Mouse (Mus musculus): ENCODE data around the gene Kdm4a. TPM values are rescaled to one million over a fixed set of nuclear protein-coding genes. Genes with fewer than 3 reads are reported as not detected.

Gene Kdm4a
- polyA plus RNA-seq, 1 experiment from 2014 or later: 58.1 TPM

DNA sequence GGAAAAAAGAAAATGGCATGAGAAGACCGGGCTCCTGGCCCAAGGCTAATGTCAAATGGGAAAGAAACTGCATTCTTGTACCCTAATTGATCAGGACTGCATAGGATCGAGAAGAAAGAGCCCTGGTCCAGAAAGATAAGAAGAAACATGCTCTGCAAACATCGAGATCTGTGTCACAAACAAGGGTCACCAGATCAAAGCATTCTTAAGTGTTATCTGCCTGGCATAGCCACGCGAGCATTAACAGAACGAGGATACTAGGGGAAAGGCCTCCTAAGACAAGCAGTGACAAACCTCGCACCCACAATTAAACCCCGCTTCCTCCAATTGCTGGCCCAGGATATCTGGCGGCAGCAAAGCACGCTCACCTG lies 31.5 kb downstream of the Kdm4a start:
- H3K27ac ChIP-seq (ENCODE audit: low read depth, low read length): no peak overlapping the region
- no peaks in the 10 kb centered on the region for H3K27me3 ChIP-seq (ENCODE audit: control insufficient read depth, insufficient read depth, low read length)
- no peaks in the 10 kb centered on the region for H3K4me1 ChIP-seq (ENCODE audit: control insufficient read depth, insufficient read depth, low read length)
- ATAC-seq (ENCODE audit: low FRiP score) (no peak), DNase-seq (ENCODE audit: low spot score, missing footprints) (no peak)
- peaks cover 64% of the 10 kb centered on the region for H3K36me3 ChIP-seq (ENCODE audit: control insufficient read depth, insufficient read depth, low read length)
- no peak overlapping the region for H3K4me3 ChIP-seq (ENCODE audit: low read depth, low read length)
- WGBS: 88% methylated on average over 10 of the region's 10 CpGs
- H3K4me2 ChIP-seq: no peak overlapping the region
- no peaks in the 10 kb centered on the region for H3K9me3 ChIP-seq (ENCODE audit: control insufficient read depth, low read length)
- H3K9ac ChIP-seq (ENCODE audit: low read length): no peak overlapping the region

DNA sequence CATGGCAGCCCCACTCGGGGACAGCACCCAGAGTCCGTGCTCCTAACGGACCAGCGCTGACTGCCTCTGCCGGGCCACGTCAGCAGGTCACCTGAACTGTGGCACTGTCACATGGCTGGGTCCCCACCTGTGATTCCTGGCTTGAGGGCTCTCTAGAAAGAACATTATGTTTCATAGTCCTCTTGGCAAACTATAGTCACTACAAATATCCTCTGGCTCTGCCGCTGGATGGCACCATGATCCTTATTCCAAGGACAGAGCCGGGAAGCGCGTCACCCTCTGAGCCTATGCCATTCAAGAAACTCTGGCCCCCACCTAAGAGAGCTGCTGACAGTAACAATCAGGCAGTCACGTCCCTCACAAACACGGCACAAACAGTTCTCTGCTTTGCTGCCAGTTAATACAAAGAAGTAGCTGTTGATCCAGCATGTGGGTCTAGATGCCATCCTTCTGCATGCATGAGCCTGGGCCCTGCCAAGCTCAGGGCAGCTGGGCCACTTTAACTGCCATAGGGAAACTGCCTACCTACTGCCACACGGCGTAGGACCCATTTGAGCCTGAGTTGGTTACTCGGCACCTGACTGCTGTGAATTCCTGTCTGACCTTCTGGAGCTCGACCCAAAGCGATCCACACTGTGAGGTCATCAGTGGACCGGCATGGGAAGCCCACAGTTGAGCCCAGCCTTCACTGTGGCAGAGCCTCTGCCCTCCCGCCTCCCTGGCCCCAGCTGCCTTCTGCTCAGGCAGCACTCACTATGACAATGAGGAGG lies 32.1 kb downstream of the Kdm4a start:
- no peak overlapping the region for H3K9ac ChIP-seq (ENCODE audit: low read length)
- no peaks in the 10 kb centered on the region for H3K4me1 ChIP-seq (ENCODE audit: control insufficient read depth, insufficient read depth, low read length)
- no peaks in the 10 kb centered on the region for H3K9me3 ChIP-seq (ENCODE audit: control insufficient read depth, low read length)
- WGBS: 95% methylated on average over 19 of the region's 19 CpGs
- no peak for DNase-seq (ENCODE audit: low spot score, missing footprints)
- H3K4me3 ChIP-seq (ENCODE audit: low read depth, low read length): no peak overlapping the region
- no peak overlapping the region for H3K27ac ChIP-seq (ENCODE audit: low read depth, low read length)
- no peak for ATAC-seq (ENCODE audit: low FRiP score)
- H3K27me3 ChIP-seq (ENCODE audit: control insufficient read depth, insufficient read depth, low read length): no peaks in the 10 kb centered on the region
- H3K4me2 ChIP-seq: no peak overlapping the region
- peaks cover 63% of the 10 kb centered on the region for H3K36me3 ChIP-seq (ENCODE audit: control insufficient read depth, insufficient read depth, low read length)

DNA sequence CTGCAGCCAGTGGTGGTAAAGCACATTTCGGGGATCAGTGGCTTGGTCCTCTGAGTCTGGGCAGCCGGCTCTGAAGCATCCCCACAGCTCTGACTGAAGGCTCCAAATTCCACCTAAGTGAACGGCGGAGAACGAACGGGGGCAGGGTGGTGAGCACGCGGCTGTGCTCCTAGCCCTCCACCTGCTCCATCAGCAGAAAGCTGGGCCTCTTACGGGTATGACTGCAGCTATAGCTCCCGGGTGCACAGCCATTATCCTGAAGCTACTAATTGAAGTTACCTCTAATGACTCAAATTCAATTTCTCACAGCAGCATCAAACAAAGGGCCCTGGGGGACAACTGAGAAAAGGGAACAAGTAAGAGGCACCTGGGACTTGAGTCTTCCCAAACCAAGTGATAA lies 32.8 kb downstream of the Kdm4a start:
- WGBS: 94% methylated on average over 10 of the region's 10 CpGs
- ATAC-seq (ENCODE audit: low FRiP score) (no peak), DNase-seq (ENCODE audit: low spot score, missing footprints) (no peak)
- Histone ChIP-seq H3K4me3 (ENCODE audit: low read depth, low read length) (no peak overlapping the region), H3K27me3 (ENCODE audit: control insufficient read depth, insufficient read depth, low read length) (no peaks in the 10 kb centered on the region), H3K9me3 (ENCODE audit: control insufficient read depth, low read length) (no peaks in the 10 kb centered on the region), H3K4me1 (ENCODE audit: control insufficient read depth, insufficient read depth, low read length) (no peaks in the 10 kb centered on the region), H3K27ac (ENCODE audit: low read depth, low read length) (no peak overlapping the region), H3K36me3 (ENCODE audit: control insufficient read depth, insufficient read depth, low read length) (peaks cover 64% of the 10 kb centered on the region), H3K9ac (ENCODE audit: low read length) (no peak overlapping the region), H3K4me2 (no peak overlapping the region)

DNA sequence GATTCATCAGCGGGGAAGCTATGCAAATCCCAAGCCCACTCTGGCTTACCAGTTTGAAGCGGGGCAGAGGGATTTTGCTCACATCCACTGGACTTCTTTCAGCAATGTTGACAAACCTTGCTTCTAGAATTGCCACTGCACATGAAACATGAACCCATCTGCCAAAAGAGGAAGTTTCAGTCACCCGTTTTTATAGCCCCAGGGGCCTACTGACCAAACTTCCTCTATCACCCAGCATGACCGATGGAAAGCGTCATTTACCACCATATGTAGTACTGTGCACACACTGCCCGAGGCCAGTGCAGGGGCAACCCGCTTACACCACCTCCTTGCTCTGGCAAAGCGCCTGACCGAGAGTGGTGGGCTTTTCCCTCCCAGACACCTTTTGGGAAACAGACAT lies 35.5 kb downstream of the Kdm4a start:
- ATAC-seq (ENCODE audit: low FRiP score) (no peak), DNase-seq (ENCODE audit: low spot score, missing footprints) (no peak)
- Histone ChIP-seq H3K9ac (ENCODE audit: low read length) (no peak overlapping the region), H3K4me2 (no peak overlapping the region), H3K27ac (ENCODE audit: low read depth, low read length) (no peak overlapping the region), H3K4me1 (ENCODE audit: control insufficient read depth, insufficient read depth, low read length) (no peaks in the 10 kb centered on the region), H3K9me3 (ENCODE audit: control insufficient read depth, low read length) (no peaks in the 10 kb centered on the region), H3K4me3 (ENCODE audit: low read depth, low read length) (no peak overlapping the region), H3K27me3 (ENCODE audit: control insufficient read depth, insufficient read depth, low read length) (no peaks in the 10 kb centered on the region), H3K36me3 (ENCODE audit: control insufficient read depth, insufficient read depth, low read length) (peaks cover 70% of the 10 kb centered on the region)
- WGBS: 86% methylated on average over 9 of the region's 9 CpGs

DNA sequence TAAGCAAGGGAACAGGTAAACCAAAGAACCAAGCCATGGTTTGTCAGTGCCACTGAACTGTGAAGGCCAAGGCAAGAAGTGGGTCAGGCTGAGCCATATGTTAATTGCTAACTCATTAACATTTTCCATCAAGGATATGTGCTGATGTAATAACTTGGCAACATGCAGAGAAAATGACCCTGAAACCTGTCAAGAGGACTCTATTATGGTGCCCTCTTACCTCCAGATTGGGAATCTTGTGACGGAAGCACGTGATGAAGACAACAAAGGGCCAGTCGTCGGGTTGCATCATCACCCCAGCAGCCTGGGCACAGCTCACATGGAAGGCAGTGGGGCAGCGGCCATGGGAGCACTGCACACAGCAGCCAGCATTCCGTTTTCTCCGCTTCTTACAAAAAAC lies 36.2 kb downstream of the Kdm4a start:
- Histone ChIP-seq H3K4me2 (no peak overlapping the region), H3K27me3 (ENCODE audit: control insufficient read depth, insufficient read depth, low read length) (no peaks in the 10 kb centered on the region), H3K9ac (ENCODE audit: low read length) (no peak overlapping the region), H3K4me1 (ENCODE audit: control insufficient read depth, insufficient read depth, low read length) (no peaks in the 10 kb centered on the region), H3K4me3 (ENCODE audit: low read depth, low read length) (no peak overlapping the region), H3K27ac (ENCODE audit: low read depth, low read length) (no peak overlapping the region), H3K36me3 (ENCODE audit: control insufficient read depth, insufficient read depth, low read length) (peaks cover 69% of the 10 kb centered on the region), H3K9me3 (ENCODE audit: control insufficient read depth, low read length) (no peaks in the 10 kb centered on the region)
- DNase-seq (ENCODE audit: low spot score, missing footprints) (no peak), ATAC-seq (ENCODE audit: low FRiP score) (no peak)
- WGBS: 91% methylated on average over 7 of the region's 7 CpGs

DNA sequence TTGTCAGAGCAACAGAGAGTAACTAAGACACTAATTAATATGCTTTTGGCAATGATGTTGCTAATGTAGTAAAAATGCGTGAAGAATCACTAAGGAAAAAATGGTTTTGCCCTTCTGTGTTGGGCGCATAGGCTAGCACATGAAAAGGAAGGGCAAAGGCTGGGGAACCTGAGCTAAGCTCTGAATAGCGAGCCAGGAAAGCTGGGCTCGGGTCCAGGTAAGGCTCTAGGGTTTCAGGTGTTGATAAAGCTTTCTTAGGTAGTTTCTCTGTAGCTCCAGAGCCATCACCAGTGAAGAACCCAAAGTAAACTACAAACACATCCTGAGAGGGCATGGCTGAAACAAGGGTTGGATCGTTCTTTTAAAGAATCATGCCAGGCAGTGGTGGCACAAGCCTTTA lies 38.3 kb downstream of the Kdm4a start:
- Histone ChIP-seq H3K36me3 (ENCODE audit: control insufficient read depth, insufficient read depth, low read length) (peaks cover 68% of the 10 kb centered on the region), H3K4me1 (ENCODE audit: control insufficient read depth, insufficient read depth, low read length) (no peaks in the 10 kb centered on the region), H3K4me3 (ENCODE audit: low read depth, low read length) (no peak overlapping the region), H3K4me2 (no peak overlapping the region), H3K27me3 (ENCODE audit: control insufficient read depth, insufficient read depth, low read length) (no peaks in the 10 kb centered on the region), H3K9me3 (ENCODE audit: control insufficient read depth, low read length) (no peaks in the 10 kb centered on the region), H3K27ac (ENCODE audit: low read depth, low read length) (no peak overlapping the region), H3K9ac (ENCODE audit: low read length) (no peak overlapping the region)
- ATAC-seq (ENCODE audit: low FRiP score) (no peak), DNase-seq (ENCODE audit: low spot score, missing footprints) (peak; percentile 26)
- WGBS: 95% methylated on average over 5 of the region's 5 CpGs

DNA sequence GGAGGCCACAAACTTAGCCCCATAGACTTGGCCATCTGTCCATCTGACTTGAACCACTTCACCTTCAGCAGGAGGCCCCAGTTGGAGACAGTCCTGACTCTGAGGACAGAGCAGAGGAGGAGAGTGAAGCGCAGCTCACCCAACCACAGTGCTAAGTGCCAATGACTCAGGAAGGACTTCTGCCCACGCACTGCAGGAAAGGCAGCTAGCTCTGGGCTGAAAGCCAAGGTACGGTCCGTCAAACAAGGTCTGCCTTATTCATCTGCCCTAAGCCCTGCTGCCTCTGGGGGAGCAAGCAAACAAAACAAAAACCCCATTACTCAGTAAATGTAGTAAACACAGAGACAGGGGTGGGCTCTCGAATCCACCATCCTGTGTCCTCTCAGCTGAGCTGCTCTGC lies 41.0 kb downstream of the Kdm4a start:
- H3K4me1 ChIP-seq (ENCODE audit: control insufficient read depth, insufficient read depth, low read length): peaks cover 5% of the 10 kb centered on the region
- H3K27ac ChIP-seq (ENCODE audit: low read depth, low read length): no peak overlapping the region
- no peak overlapping the region for H3K4me3 ChIP-seq (ENCODE audit: low read depth, low read length)
- H3K9me3 ChIP-seq (ENCODE audit: control insufficient read depth, low read length): no peaks in the 10 kb centered on the region
- H3K27me3 ChIP-seq (ENCODE audit: control insufficient read depth, insufficient read depth, low read length): no peaks in the 10 kb centered on the region
- peaks cover 47% of the 10 kb centered on the region for H3K36me3 ChIP-seq (ENCODE audit: control insufficient read depth, insufficient read depth, low read length)
- H3K9ac ChIP-seq (ENCODE audit: low read length): no peak overlapping the region
- H3K4me2 ChIP-seq: no peak overlapping the region
- 96% methylated on average over 5 of the region's 5 CpGs for WGBS
- DNase-seq (ENCODE audit: low spot score, missing footprints): no peak
- ATAC-seq (ENCODE audit: low FRiP score): no peak

DNA sequence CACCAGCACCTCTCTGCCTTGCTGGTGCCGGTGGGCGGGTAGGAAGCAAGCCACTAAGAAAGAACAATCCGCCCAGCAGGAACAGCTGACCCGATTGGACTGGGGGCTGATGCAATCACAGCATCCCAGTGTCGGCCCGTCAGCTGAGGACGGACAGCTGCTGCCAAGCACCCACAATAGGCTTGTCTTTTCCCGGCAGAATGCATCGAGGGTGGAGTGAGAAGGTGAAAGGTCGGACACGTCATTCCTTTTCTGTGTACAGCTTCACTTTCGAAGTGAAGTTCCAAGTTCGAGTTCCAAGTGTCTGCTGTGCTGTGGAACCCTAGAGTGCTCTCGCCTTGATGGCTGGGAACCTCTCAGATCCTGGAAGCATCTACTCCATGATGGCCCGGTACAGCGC lies 42.0 kb downstream of the Kdm4a start:
- Histone ChIP-seq H3K4me1 (ENCODE audit: control insufficient read depth, insufficient read depth, low read length) (peaks cover 11% of the 10 kb centered on the region), H3K27me3 (ENCODE audit: control insufficient read depth, insufficient read depth, low read length) (no peaks in the 10 kb centered on the region), H3K9me3 (ENCODE audit: control insufficient read depth, low read length) (no peaks in the 10 kb centered on the region), H3K4me3 (ENCODE audit: low read depth, low read length) (no peak overlapping the region), H3K4me2 (no peak overlapping the region), H3K27ac (ENCODE audit: low read depth, low read length) (no peak overlapping the region), H3K36me3 (ENCODE audit: control insufficient read depth, insufficient read depth, low read length) (peaks cover 38% of the 10 kb centered on the region), H3K9ac (ENCODE audit: low read length) (no peak overlapping the region)
- WGBS: 87% methylated on average over 16 of the region's 16 CpGs
- DNase-seq (ENCODE audit: low spot score, missing footprints) (no peak), ATAC-seq (ENCODE audit: low FRiP score) (no peak)

DNA sequence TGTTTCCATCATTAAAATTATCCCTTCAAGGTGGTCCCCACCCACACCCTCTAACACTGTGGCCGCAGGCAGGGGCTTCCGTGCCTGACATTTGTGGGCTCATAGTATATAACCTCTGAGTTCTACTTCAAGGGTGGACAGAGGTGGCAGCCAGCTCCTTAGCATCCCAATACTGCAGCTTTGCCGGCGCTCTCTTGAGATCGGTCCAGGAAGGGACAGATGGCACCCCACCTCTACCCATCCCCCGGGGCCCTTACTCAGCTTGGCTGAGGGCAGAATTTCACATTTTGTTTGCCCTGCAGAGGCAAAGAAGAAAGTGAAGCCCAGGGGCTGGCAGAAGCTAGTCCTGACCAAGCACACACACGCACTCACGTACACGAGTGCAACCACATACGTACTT lies 42.5 kb downstream of the Kdm4a start:
- H3K4me1 ChIP-seq (ENCODE audit: control insufficient read depth, insufficient read depth, low read length): peaks cover 11% of the 10 kb centered on the region
- ATAC-seq (ENCODE audit: low FRiP score): no peak
- no peaks in the 10 kb centered on the region for H3K9me3 ChIP-seq (ENCODE audit: control insufficient read depth, low read length)
- no peak overlapping the region for H3K4me3 ChIP-seq (ENCODE audit: low read depth, low read length)
- DNase-seq (ENCODE audit: low spot score, missing footprints): peak; percentile 73
- H3K27ac ChIP-seq (ENCODE audit: low read depth, low read length): no peak overlapping the region
- H3K4me2 ChIP-seq: no peak overlapping the region
- no peak overlapping the region for H3K9ac ChIP-seq (ENCODE audit: low read length)
- 97% methylated on average over 10 of the region's 10 CpGs for WGBS
- peaks cover 35% of the 10 kb centered on the region for H3K36me3 ChIP-seq (ENCODE audit: control insufficient read depth, insufficient read depth, low read length)
- no peaks in the 10 kb centered on the region for H3K27me3 ChIP-seq (ENCODE audit: control insufficient read depth, insufficient read depth, low read length)

All from midbrain, embryonic 11.5 days (tissue).